Mouse (Mus musculus): ENCODE measurements around the gene Pou2f1. TPM values are rescaled to one million over a fixed set of nuclear protein-coding genes. Genes with fewer than 3 reads are reported as not detected.

Pou2f1 gene
- total RNA-seq (2021): 1 to 10 TPM; 6.6 to 8.6 TPM
- long read RNA-seq, experiment 1, partial matches to known transcripts: 1 of 2 reads
- long read RNA-seq, experiment 1, other reads (novel, unspliced or antisense): 1 of 2 reads
- long read RNA-seq, experiment 2, partial matches to known transcripts: 0 of 1 reads
- long read RNA-seq, experiment 2, other reads (novel, unspliced or antisense): 1 of 1 reads

GRCm38 (mm10) chr1:166002520-166003155 lies at the start of gene Pou2f1:
Gene Pou2f1 (minus strand): TSS chr1:166002678.
- Histone ChIP-seq H3K27ac (peak within 1 kb of the TSS; percentile 97), H3K4me3 (peak within 1 kb of the TSS; percentile 80)
- intact Hi-C loops (cut with DNase I): loop anchor here (5.0 to 10.0 kb wide), 3 partner anchors 125 to 372 kb away; partner anchors contain the start of genes Dusp27 and Tada1
- TF ChIP-seq CTCF (IDR thresholded peaks at IDR 0.05): peak; percentile 78
- peak; percentile 98 for DNase-seq

- TF ChIP-seq CTCF (IDR thresholded peaks at IDR 0.05): no peak
- intact Hi-C loops (cut with DNase I): no loop called here
- H3K27ac ChIP-seq: no peak overlapping the region
- peak overlapping the region; percentile 72 for H3K4me3 ChIP-seq
- no peak for DNase-seq
Observed at GRCm38 (mm10) chr1:166049046-166049827, 46.8 kb upstream of the Pou2f1 start.

GRCm38 (mm10) chr1:166048230-166048911 lies 45.9 kb upstream of the Pou2f1 start:
- no peak for TF ChIP-seq CTCF (IDR thresholded peaks at IDR 0.05)
- intact Hi-C loops (cut with DNase I): no loop called here
- no peak overlapping the region for H3K27ac ChIP-seq

GRCm38 (mm10) chr1:166047505-166048170 lies 45.2 kb upstream of the Pou2f1 start:
- DNase-seq: no peak
- H3K27ac ChIP-seq: no peak overlapping the region

More at GRCm38 (mm10) chr1:166048230-166048911, 45.9 kb upstream of the Pou2f1 start:
- peak overlapping the region; percentile 72 for H3K4me3 ChIP-seq
- DNase-seq: no peak

GRCm38 (mm10) chr1:166045894-166046197 lies 43.4 kb upstream of the Pou2f1 start:
- TF ChIP-seq CTCF (IDR thresholded peaks at IDR 0.05): no peak
- Histone ChIP-seq H3K27ac (no peak overlapping the region), H3K4me3 (no peak overlapping the region)
- intact Hi-C loops (cut with DNase I): no loop called here
- DNase-seq: no peak

More at GRCm38 (mm10) chr1:166047505-166048170, 45.2 kb upstream of the Pou2f1 start:
- intact Hi-C loops (cut with DNase I): no loop called here
- no peak for TF ChIP-seq CTCF (IDR thresholded peaks at IDR 0.05)
- H3K4me3 ChIP-seq: peak overlapping the region; percentile 72

GRCm38 (mm10) chr1:166045060-166045893 lies 42.8 kb upstream of the Pou2f1 start:
- H3K27ac ChIP-seq: no peak overlapping the region

GRCm38 (mm10) chr1:166043451-166044149 lies 41.1 kb upstream of the Pou2f1 start:
- TF ChIP-seq CTCF (IDR thresholded peaks at IDR 0.05): no peak
- DNase-seq: no peak
- no peak overlapping the region for H3K27ac ChIP-seq
- intact Hi-C loops (cut with DNase I): no loop called here
- no peak overlapping the region for H3K4me3 ChIP-seq

More at GRCm38 (mm10) chr1:166045060-166045893, 42.8 kb upstream of the Pou2f1 start:
- no peak overlapping the region for H3K4me3 ChIP-seq
- DNase-seq: no peak
- TF ChIP-seq CTCF (IDR thresholded peaks at IDR 0.05): no peak
- intact Hi-C loops (cut with DNase I): no loop called here

- TF ChIP-seq CTCF (IDR thresholded peaks at IDR 0.05): no peak
- H3K27ac ChIP-seq: no peak overlapping the region
- intact Hi-C loops (cut with DNase I): no loop called here
- no peak overlapping the region for H3K4me3 ChIP-seq
- no peak for DNase-seq
Observed at GRCm38 (mm10) chr1:166041501-166041900, 39.0 kb upstream of the Pou2f1 start.

- TF ChIP-seq CTCF (IDR thresholded peaks at IDR 0.05): no peak
- Histone ChIP-seq H3K27ac (no peak overlapping the region), H3K4me3 (no peak overlapping the region)
- no peak for DNase-seq
- intact Hi-C loops (cut with DNase I): no loop called here
Observed at GRCm38 (mm10) chr1:166038731-166039332, 36.4 kb upstream of the Pou2f1 start.

GRCm38 (mm10) chr1:166035045-166035444 lies 32.6 kb upstream of the Pou2f1 start:
- intact Hi-C loops (cut with DNase I): no loop called here
- no peak for DNase-seq
- H3K4me3 ChIP-seq: no peak overlapping the region
- no peak overlapping the region for H3K27ac ChIP-seq
- TF ChIP-seq CTCF (IDR thresholded peaks at IDR 0.05): no peak
